Mouse (Mus musculus): Measurements from ENCODE around the gene Hist1h4h. TPM values are rescaled to one million over a fixed set of nuclear protein-coding genes. Genes with fewer than 3 reads are reported as not detected.
A peak's percentile ranks its signal among the peaks of the same experiment; 100 is the strongest.
"Not testable (repeated sequence)": the region's sequence is repeated elsewhere in the genome, so short reads cannot be mapped to it uniquely, and the experiment has no call there.

The Hist1h4h gene
- polyA plus RNA-seq, 1 experiment from 2014 or later = 7.2 TPM

DNA sequence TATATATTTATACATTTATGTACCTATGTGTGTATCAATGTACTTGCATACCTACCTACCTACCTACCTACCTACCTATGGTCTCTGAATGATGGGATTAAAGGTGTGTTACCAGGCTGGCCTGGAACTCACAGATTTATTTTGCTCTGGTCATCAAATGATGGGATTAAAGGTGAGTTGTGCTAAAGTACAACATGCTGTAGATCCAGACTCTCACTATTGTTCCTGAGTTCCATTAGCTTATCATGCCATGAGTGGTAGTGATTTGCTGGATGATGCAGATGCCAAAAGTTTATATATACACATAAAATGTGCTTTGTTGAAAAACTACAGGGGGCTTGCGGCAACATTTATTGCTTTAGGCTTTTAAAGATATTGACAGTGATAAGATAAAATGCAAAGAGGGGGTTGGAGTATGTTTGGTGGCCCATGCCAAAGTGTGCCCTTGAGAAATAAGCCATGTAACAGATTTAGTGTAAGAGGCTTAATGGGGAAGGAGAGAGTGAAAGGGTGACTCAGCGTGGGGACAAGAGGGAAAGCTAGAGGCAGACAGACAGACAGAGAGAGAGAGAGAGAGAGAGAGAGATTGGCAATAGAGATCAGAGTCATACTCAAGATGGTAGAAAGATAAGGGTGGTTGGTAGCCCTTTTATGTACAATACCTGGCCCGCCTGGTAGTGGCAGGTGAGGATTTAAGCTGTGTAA lies 6.3 kb downstream of the Hist1h4h start:
- Histone ChIP-seq H3K27me3 (replicated peaks) (no peaks in the 10 kb centered on the region), H3K4me1 (peaks cover 41% of the 10 kb centered on the region), H3K4me2 (peak overlapping the region; percentile 81), H3K36me3 (no peaks in the 10 kb centered on the region), H3K27ac (replicated peaks) (no peak overlapping the region), H3K9me3 (no peaks in the 10 kb centered on the region), H3K4me3 (peak overlapping the region; percentile 70), H3K9ac (0 out of 2 replicates have a peak overlapping the region, but pooled peaks have one; percentile 84)
- WGBS = 75% methylated on average over 3 of the region's 3 CpGs
- ATAC-seq (ENCODE audit: extremely low read depth, insufficient number of reproducible peaks, low FRiP score, low TSS enrichment) = no peak

DNA sequence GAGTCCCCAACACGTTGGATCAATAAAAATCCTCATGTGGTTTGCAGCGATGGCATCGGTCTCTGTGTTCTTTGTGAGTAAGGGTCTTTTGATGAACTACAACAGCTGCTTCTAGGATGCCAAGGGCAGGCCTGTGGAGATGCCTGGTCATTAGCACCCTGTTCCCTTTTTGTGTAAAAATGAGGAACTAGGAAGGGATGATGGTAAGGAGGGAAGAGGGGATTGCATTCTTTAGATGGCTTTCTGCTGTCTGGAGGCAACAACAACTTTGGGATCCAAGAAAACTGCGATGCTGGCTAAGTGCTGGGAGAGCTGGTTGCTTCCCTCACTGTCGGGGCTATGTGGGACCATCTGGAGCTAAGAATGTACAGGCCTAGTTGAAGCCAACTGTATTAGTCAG lies 7.4 kb downstream of the Hist1h4h start:
- Histone ChIP-seq H3K27ac (replicated peaks) (no peak overlapping the region), H3K4me2 (no peak overlapping the region), H3K9ac (no peak overlapping the region), H3K4me3 (no peak overlapping the region), H3K4me1 (peaks cover 37% of the 10 kb centered on the region), H3K27me3 (replicated peaks) (no peaks in the 10 kb centered on the region), H3K9me3 (no peaks in the 10 kb centered on the region), H3K36me3 (no peaks in the 10 kb centered on the region)
- ATAC-seq (ENCODE audit: extremely low read depth, insufficient number of reproducible peaks, low FRiP score, low TSS enrichment) = no peak
- WGBS = 83% methylated on average over 5 of the region's 5 CpGs

- not testable (repeated sequence) for H3K27me3 ChIP-seq (replicated peaks); ATAC-seq (ENCODE audit: extremely low read depth, insufficient number of reproducible peaks, low FRiP score, low TSS enrichment); H3K9me3 ChIP-seq; H3K4me3 ChIP-seq; H3K27ac ChIP-seq (replicated peaks); H3K9ac ChIP-seq; H3K36me3 ChIP-seq; H3K4me2 ChIP-seq
- peaks cover 28% of the 10 kb centered on the region for H3K4me1 ChIP-seq
- WGBS = 63% methylated on average over 1 of the region's 1 CpGs
These were observed 9.0 kb downstream of the Hist1h4h start for GRCm38 (mm10) chr13:23539821-23540220.

DNA sequence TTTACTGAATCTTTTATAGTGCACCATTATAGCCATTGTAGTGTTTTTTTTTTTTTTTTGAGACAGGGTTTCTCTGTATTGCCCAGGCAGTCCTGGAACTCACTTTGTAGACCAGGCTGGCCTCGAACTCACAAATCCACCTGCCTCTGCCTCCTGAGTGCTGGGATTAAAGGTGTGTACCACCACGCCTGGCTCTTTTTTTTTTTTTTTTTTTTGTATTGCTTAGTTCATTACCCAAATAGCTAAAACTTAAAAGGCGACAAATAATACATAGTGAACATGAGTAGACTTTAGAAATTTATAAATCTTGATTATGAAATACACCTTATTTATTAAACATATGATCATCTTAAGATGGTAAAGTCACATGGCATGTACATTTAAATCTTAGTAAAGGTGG lies 10.6 kb downstream of the Hist1h4h start:
- H3K27ac ChIP-seq (replicated peaks) = no peak overlapping the region
- peaks cover 18% of the 10 kb centered on the region for H3K4me1 ChIP-seq
- ATAC-seq (ENCODE audit: extremely low read depth, insufficient number of reproducible peaks, low FRiP score, low TSS enrichment) = no peak
- no peak overlapping the region for H3K4me3 ChIP-seq
- WGBS = 81% methylated on average over 3 of the region's 3 CpGs
- H3K27me3 ChIP-seq (replicated peaks) = no peaks in the 10 kb centered on the region
- H3K9me3 ChIP-seq = no peaks in the 10 kb centered on the region
- no peak overlapping the region for H3K9ac ChIP-seq
- H3K36me3 ChIP-seq = no peaks in the 10 kb centered on the region
- H3K4me2 ChIP-seq = no peak overlapping the region

DNA sequence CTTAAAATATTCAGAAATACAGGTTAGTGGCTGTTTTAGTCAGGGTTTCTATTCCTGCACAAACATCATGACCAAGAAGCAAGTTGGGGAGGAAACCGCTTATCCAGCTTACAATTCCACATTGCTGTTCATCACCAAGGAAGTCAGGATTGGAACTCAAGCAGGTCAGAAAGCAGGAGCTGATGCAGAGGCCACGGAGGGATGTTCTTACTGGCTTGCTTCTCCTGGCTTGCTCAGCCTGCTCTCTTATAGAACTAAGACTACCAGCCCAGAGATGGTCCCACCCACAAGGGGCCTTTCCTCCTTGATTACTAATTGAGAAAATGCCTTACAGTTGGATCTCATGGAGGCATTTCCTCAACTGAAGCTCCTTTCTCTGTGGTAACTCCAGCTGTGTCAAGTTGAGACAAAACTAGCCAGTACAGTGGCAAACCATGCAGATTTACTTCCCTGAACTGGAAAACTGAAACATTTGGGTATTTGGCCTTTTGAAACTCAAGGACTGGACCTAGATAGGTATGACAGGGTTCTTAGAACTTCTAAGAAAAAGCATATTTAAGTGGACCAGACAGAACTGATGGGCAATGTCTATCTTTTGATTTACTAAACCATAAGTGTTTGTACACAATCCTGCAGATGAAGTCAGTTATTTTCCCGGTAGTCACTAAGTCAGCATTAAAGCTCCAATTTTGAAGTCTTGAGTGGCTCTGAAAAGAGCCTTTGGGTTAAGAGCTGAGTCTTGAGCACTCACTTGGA lies 11.6 kb downstream of the Hist1h4h start:
- not testable (repeated sequence) for H3K9me3 ChIP-seq; H3K27me3 ChIP-seq (replicated peaks); ATAC-seq (ENCODE audit: extremely low read depth, insufficient number of reproducible peaks, low FRiP score, low TSS enrichment); H3K36me3 ChIP-seq; H3K4me1 ChIP-seq
- Histone ChIP-seq H3K9ac (peak overlapping the region; percentile 79), H3K4me2 (peak overlapping the region; percentile 83), H3K4me3 (peak overlapping the region; percentile 58), H3K27ac (replicated peaks) (peak overlapping the region; percentile 90)
- 10% methylated on average over 3 of the region's 3 CpGs for WGBS

- not testable (repeated sequence) for H3K9me3 ChIP-seq; H3K4me1 ChIP-seq; H3K27me3 ChIP-seq (replicated peaks); H3K36me3 ChIP-seq
- Histone ChIP-seq H3K4me3 (peak within 1 kb of the TSS; percentile 58), H3K4me2 (peak within 1 kb of the TSS; percentile 83), H3K9ac (peak within 1 kb of the TSS; percentile 79), H3K27ac (replicated peaks) (peak within 1 kb of the TSS; percentile 93)
- peak; percentile 80 for ATAC-seq (ENCODE audit: extremely low read depth, insufficient number of reproducible peaks, low FRiP score, low TSS enrichment)
- WGBS = under 1% methylated on average over 38 of the region's 42 CpGs
These were observed 12.3 kb downstream of the Hist1h4h start, which contains the start of gene Hist1h2bh for GRCm38 (mm10) chr13:23542999-23543607. Gene Hist1h2bh (minus strand): TSS chr13:23543392.

GRCm38 (mm10) chr13:23543965-23544786 lies 13.3 kb downstream of the Hist1h4h start, which contains the start of gene Hist1h3f:
Gene Hist1h3f (plus strand): TSS chr13:23544052.
- peak within 1 kb of the TSS; percentile 82 for H3K9ac ChIP-seq
- H3K36me3 ChIP-seq = no peaks in the 10 kb centered on the region
- peak; percentile 86 for ATAC-seq (ENCODE audit: extremely low read depth, insufficient number of reproducible peaks, low FRiP score, low TSS enrichment)
- no peaks in the 10 kb centered on the region for H3K27me3 ChIP-seq (replicated peaks)
- no peaks in the 10 kb centered on the region for H3K9me3 ChIP-seq
- peak within 1 kb of the TSS; percentile 58 for H3K4me3 ChIP-seq
- H3K27ac ChIP-seq (replicated peaks) = peak within 1 kb of the TSS; percentile 93
- H3K4me2 ChIP-seq = peak within 1 kb of the TSS; percentile 83
- H3K4me1 ChIP-seq = peaks cover 8% of the 10 kb centered on the region
- under 1% methylated on average over 35 of the region's 45 CpGs for WGBS

DNA sequence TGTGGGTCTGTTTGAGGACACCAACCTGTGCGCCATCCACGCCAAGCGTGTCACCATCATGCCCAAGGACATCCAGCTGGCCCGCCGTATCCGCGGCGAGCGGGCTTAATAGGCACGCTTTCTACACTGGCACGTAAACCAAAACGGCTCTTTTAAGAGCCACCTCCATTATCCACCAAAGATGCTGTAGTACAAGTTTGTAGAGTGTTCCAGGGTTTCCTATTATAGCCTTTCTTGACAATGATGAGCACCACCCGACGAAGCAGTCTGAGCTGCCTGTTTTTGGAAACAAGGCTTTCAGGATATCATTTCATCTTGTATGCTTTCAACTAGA lies 13.9 kb downstream of the Hist1h4h start:
- Histone ChIP-seq H3K27ac (replicated peaks) (peak overlapping the region; percentile 93), H3K4me3 (peak overlapping the region; percentile 58), H3K9ac (peak overlapping the region; percentile 82), H3K4me2 (peak overlapping the region; percentile 83)
- H3K36me3 ChIP-seq; H3K9me3 ChIP-seq; H3K4me1 ChIP-seq; H3K27me3 ChIP-seq (replicated peaks): not testable (repeated sequence)
- ATAC-seq (ENCODE audit: extremely low read depth, insufficient number of reproducible peaks, low FRiP score, low TSS enrichment) = 0 out of 2 replicates have a peak, but pooled peaks have one; percentile 4
- 0% methylated on average over 14 of the region's 14 CpGs for WGBS

- Histone ChIP-seq H3K4me3 (no peak overlapping the region), H3K4me2 (no peak overlapping the region), H3K4me1 (peaks cover 15% of the 10 kb centered on the region), H3K9ac (no peak overlapping the region), H3K9me3 (no peaks in the 10 kb centered on the region), H3K27me3 (replicated peaks) (no peaks in the 10 kb centered on the region), H3K27ac (replicated peaks) (no peak overlapping the region), H3K36me3 (no peaks in the 10 kb centered on the region)
- 71% methylated on average over 5 of the region's 5 CpGs for WGBS
- no peak for ATAC-seq (ENCODE audit: extremely low read depth, insufficient number of reproducible peaks, low FRiP score, low TSS enrichment)
These were observed 15.8 kb downstream of the Hist1h4h start for GRCm38 (mm10) chr13:23546694-23547093.

- H3K36me3 ChIP-seq = no peaks in the 10 kb centered on the region
- peak overlapping the region; percentile 92 for H3K27ac ChIP-seq (replicated peaks)
- peak overlapping the region; percentile 57 for H3K4me3 ChIP-seq
- H3K4me2 ChIP-seq = peak overlapping the region; percentile 72
- no peak for ATAC-seq (ENCODE audit: extremely low read depth, insufficient number of reproducible peaks, low FRiP score, low TSS enrichment)
- WGBS = 10% methylated on average over 3 of the region's 3 CpGs
- H3K9me3 ChIP-seq = no peaks in the 10 kb centered on the region
- peaks cover 22% of the 10 kb centered on the region for H3K4me1 ChIP-seq
- no peaks in the 10 kb centered on the region for H3K27me3 ChIP-seq (replicated peaks)
- peak overlapping the region; percentile 79 for H3K9ac ChIP-seq
These were observed 19.9 kb downstream of the Hist1h4h start for GRCm38 (mm10) chr13:23550761-23551145.

All from heart, embryonic 13.5 days (tissue).